24 mouse cellular contexts compared by ENCODE assay signal in the genomic region with DNA sequence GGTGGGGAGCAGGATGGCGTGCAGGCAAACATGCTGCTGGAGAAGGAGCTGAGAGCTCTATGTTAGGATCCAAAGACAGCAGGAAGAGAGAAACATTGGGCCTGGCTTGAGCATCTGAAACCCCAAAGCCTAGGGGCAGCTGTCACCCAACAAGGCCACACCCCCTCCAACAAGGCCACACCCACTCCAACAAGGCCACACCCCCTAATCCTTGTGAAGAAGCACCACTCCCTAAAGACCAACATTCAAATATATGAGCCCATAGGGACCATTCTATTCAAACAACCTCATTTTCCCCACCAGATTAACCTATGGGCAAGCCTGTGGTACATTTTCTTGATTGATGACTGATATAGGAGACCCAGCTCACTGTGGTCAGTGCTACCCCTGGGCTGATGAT.
DNase-seq lines count a peak whose midpoint lies in the region; ATAC-seq lines count a peak whose summit lies in the region.
"Had no signal": no experiment of that assay in that cellular context is flagged by ENCODE, and none has a peak within 500 bp of the region (broad histone marks: within the 10 kb centered on the region; RNA-seq: fewer than 3 reads in every experiment).

No protein-coding gene starts in this region.

- 93% methylated on average over 1 of the region's 1 CpGs for WGBS in forebrain, embryonic 10.5 days
- 100% methylated on average over 1 of the region's 1 CpGs for WGBS in forebrain, embryonic 15.5 days
- WGBS in midbrain, embryonic 10.5 days = 89% methylated on average over 1 of the region's 1 CpGs
- WGBS in midbrain, embryonic 14.5 days = 97% methylated on average over 1 of the region's 1 CpGs
- WGBS in limb, embryonic 10.5 days = 93% methylated on average over 1 of the region's 1 CpGs

- no peak overlapping the region for H3K4me3 ChIP-seq in forebrain, embryonic 10.5 days
- no peak overlapping the region for H3K4me3 ChIP-seq in forebrain, embryonic 15.5 days
- H3K4me3 ChIP-seq in midbrain, embryonic 10.5 days = no peak overlapping the region
- H3K4me3 ChIP-seq in midbrain, embryonic 14.5 days (replicated peaks; ENCODE audit: low read depth, low read length) = no peak overlapping the region
- H3K4me3 ChIP-seq in limb, embryonic 10.5 days = no peak overlapping the region
- H3K4me3 ChIP-seq: embryonic facial prominence, embryonic 10.5 days; embryonic facial prominence, embryonic 12.5 days; forebrain, embryonic 12.5 days had no signal

- peak; percentile 10 for DNase-seq in forebrain, embryonic 10.5 days (ENCODE audit: extremely low spot score, low spot score)
- DNase-seq in midbrain, embryonic 10.5 days (ENCODE audit: low spot score) = peak; percentile 8
- DNase-seq in midbrain, embryonic 14.5 days = no peak
- DNase-seq in limb, embryonic 10.5 days (ENCODE audit: low spot score) = peak; percentile 13
- DNase-seq: adrenal gland, adult 8-10 months; adrenal gland, postnatal 14 days; adrenal gland, postnatal 36 days; B cell, adult 2 months; cerebellum, adult 11-12 months; cerebellum, adult 2 months; cerebellum, adult 9-10 months; cerebellum, postnatal 10 days; cerebellum, postnatal 25 days; forebrain, postnatal 0 days had no signal

- H3K4me1 ChIP-seq in forebrain, embryonic 10.5 days = peaks cover 31% of the 10 kb centered on the region
- peaks cover 9% of the 10 kb centered on the region for H3K4me1 ChIP-seq in forebrain, embryonic 15.5 days
- peaks cover 4% of the 10 kb centered on the region for H3K4me1 ChIP-seq in midbrain, embryonic 10.5 days
- 0 out of 2 replicates have a peak, but pooled peaks cover 1% of the 10 kb centered on the region for H3K4me1 ChIP-seq in midbrain, embryonic 14.5 days (ENCODE audit: control insufficient read depth, insufficient read depth, low read length)
- peaks cover 4% of the 10 kb centered on the region for H3K4me1 ChIP-seq in limb, embryonic 10.5 days

- H3K9me3 ChIP-seq in forebrain, embryonic 10.5 days = peaks cover 6% of the 10 kb centered on the region; the same call in 1 of the 2 replicates
- no peaks in the 10 kb centered on the region for H3K9me3 ChIP-seq in forebrain, embryonic 15.5 days
- H3K9me3 ChIP-seq in midbrain, embryonic 10.5 days (replicated peaks) = peaks cover 4% of the 10 kb centered on the region; the same call in 1 of the 2 replicates
- no peaks in the 10 kb centered on the region for H3K9me3 ChIP-seq in midbrain, embryonic 14.5 days (ENCODE audit: control insufficient read depth, low read length)
- H3K9me3 ChIP-seq in limb, embryonic 10.5 days (replicated peaks) = no peaks in the 10 kb centered on the region
- H3K9me3 ChIP-seq: embryonic facial prominence, embryonic 10.5 days; embryonic facial prominence, embryonic 12.5 days; forebrain, embryonic 12.5 days; G1E had no signal

- H3K27me3 ChIP-seq in forebrain, embryonic 10.5 days (ENCODE audit: poor library complexity, severe bottlenecking) = peaks cover 17% of the 10 kb centered on the region
- no peaks in the 10 kb centered on the region for H3K27me3 ChIP-seq in forebrain, embryonic 15.5 days
- H3K27me3 ChIP-seq in midbrain, embryonic 10.5 days (ENCODE audit: low read depth, poor library complexity, severe bottlenecking) = peaks cover 8% of the 10 kb centered on the region; the same call in 1 of the 2 replicates
- H3K27me3 ChIP-seq in midbrain, embryonic 14.5 days (ENCODE audit: control insufficient read depth, insufficient read depth, low read length) = no peaks in the 10 kb centered on the region
- H3K27me3 ChIP-seq in limb, embryonic 10.5 days (ENCODE audit: low read depth, poor library complexity, severe bottlenecking) = no peaks in the 10 kb centered on the region
- H3K27me3 ChIP-seq: CH12.LX; embryonic facial prominence, embryonic 12.5 days; Patski had no signal

- no peak for ATAC-seq in forebrain, embryonic 15.5 days (replicated peaks)
- ATAC-seq in midbrain, embryonic 14.5 days (ENCODE audit: low FRiP score, low TSS enrichment) = no peak
- ATAC-seq: activated CD4-positive, CD25-positive, alpha-beta regulatory T cell, adult 4 months; CD4-positive, CD25-positive, alpha-beta regulatory T cell, adult 4 months; forebrain, embryonic 14.5 days; forebrain, postnatal 0 days; Patski had no signal

- no peak overlapping the region for H3K9ac ChIP-seq in forebrain, embryonic 15.5 days (replicated peaks)
- H3K9ac ChIP-seq in midbrain, embryonic 14.5 days (replicated peaks; ENCODE audit: low read length) = no peak overlapping the region
- H3K9ac ChIP-seq: embryonic facial prominence, embryonic 12.5 days; forebrain, embryonic 12.5 days; forebrain, postnatal 0 days had no signal

- H3K4me2 ChIP-seq in forebrain, embryonic 15.5 days (replicated peaks) = no peak overlapping the region
- H3K4me2 ChIP-seq in midbrain, embryonic 14.5 days (ENCODE audit: low read length) = no peak overlapping the region
- H3K4me2 ChIP-seq: embryonic facial prominence, embryonic 12.5 days; forebrain, embryonic 12.5 days had no signal

- H3K36me3 ChIP-seq in forebrain, embryonic 10.5 days (replicated peaks) = 0 out of 2 replicates have a peak, but pooled peaks cover 3% of the 10 kb centered on the region
- no peaks in the 10 kb centered on the region for H3K36me3 ChIP-seq in forebrain, embryonic 15.5 days
- no peaks in the 10 kb centered on the region for H3K36me3 ChIP-seq in midbrain, embryonic 10.5 days
- H3K36me3 ChIP-seq in midbrain, embryonic 14.5 days (ENCODE audit: control insufficient read depth, insufficient read depth, low read length) = no peaks in the 10 kb centered on the region
- no peaks in the 10 kb centered on the region for H3K36me3 ChIP-seq in limb, embryonic 10.5 days
- H3K36me3 ChIP-seq: embryonic facial prominence, embryonic 10.5 days; embryonic facial prominence, embryonic 12.5 days; forebrain, embryonic 12.5 days; G1E had no signal

- no peak overlapping the region for H3K27ac ChIP-seq in forebrain, embryonic 10.5 days
- no peak overlapping the region for H3K27ac ChIP-seq in forebrain, embryonic 15.5 days (replicated peaks)
- no peak overlapping the region for H3K27ac ChIP-seq in midbrain, embryonic 10.5 days (replicated peaks)
- H3K27ac ChIP-seq in midbrain, embryonic 14.5 days (replicated peaks; ENCODE audit: low read depth, low read length) = no peak overlapping the region
- no peak overlapping the region for H3K27ac ChIP-seq in limb, embryonic 10.5 days
- H3K27ac ChIP-seq: embryonic facial prominence, embryonic 10.5 days; embryonic facial prominence, embryonic 12.5 days; forebrain, embryonic 12.5 days had no signal
